Mouse (Mus musculus) telencephalon, adult 2 months (tissue): ENCODE measurements around the gene Suox.
"Not testable (repeated sequence)": the region's sequence is repeated elsewhere in the genome, so short reads cannot be mapped to it uniquely, and the experiment has no call there.

ENCODE experiments used
- DNase-seq: peaks from one replicate; pipeline ENCODE4 v3.0.0-alpha.2; 2011; ENCODE audit warnings: low read depth, low spot score

Gene Suox

DNA sequence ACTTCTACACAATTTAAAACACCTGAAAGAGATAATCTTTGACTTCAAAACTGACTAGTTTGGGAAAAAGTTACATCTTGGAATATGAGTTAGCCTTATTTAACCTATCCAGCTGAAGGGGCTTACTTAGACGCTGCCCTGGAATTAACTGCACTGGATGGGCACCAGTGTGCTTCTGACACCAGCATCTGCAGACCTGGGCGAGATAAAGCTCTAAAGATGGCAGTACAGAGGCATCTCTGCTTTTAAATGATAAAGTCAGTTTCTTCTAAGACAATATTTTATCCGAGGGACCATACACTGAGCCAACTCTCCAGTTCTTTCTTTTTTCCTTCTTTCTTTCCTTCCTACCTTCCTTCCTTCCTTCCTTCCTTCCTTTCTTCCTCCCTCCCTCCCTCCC is 9.1 kb downstream of the Suox start:
- DNase-seq = no peak

DNA sequence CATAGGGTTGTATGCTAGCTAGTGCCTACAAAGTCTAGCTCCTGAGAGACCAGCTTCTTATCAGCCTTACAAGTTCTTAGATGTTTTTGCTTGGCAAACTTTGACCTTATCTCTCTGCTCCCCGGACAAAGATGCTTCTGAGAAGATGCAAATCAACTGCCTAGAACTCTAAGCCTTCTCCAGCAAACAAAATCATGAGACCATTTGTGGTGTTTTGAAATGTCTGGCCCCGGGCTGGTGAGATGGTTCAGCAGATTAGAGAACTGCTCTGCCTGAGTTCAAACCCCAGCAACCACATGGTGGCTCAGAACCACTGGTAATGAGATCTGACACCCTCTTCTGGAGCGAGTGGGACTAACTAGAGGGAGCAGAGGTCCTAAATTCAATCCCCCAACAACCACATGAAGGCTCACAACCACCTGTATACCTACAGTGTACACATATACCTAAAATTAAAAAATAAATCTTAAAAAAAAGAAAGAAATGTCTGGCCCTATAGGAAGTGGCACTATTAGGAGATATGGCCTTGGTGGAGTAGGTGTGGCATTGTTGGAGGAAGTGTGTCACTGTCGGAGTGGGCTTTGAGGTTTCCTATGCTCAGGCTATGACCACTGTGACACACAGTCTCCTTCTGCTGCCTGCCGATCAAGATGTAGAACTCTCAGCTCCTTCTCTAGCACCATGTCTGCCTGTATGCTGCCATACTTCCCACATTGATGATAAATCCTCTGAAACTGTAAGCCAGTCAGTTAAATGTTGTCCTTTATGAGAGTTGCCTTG is 10.2 kb downstream of the Suox start:
- DNase-seq = no peak

DNA sequence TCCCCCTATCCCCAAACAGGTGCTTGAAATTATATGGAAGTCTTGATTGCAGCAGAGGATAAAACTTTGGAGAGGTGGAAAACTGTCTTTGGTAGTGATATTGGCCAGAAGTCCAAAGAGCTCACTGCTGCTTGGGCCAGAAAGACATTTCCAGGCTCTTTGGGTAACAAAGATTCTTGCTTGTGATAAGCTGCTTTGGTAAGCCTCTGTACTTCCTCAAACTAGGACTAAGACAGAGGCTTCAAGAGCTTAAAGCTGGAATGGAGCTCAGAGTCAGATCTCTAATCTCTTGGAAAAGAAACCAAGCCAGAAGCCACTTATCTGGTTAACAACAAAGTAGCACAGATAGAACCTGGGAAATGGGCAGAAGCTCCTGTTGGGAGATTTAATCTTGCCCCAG is 11.4 kb downstream of the Suox start:
- no peak for DNase-seq

DNA sequence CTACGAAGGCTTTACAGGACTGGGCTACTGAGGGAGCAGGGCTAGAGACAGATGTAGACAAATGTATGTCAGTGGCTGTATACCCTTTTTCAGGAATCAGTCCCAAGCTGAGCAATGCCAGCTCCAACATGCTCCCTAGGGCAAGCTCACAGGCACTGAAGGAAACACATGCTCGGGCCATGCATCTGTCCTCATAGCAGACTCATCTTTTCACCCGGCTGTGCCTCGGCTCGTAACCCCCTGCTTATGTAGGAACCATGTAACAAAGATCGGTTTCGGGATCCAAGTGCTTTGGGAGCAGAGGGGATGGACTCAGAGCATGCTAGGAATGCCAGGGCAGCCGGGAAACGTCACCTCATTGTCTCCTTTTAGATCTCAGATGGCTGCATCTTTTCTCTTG is 14.4 kb downstream of the Suox start:
- no peak for DNase-seq

DNA sequence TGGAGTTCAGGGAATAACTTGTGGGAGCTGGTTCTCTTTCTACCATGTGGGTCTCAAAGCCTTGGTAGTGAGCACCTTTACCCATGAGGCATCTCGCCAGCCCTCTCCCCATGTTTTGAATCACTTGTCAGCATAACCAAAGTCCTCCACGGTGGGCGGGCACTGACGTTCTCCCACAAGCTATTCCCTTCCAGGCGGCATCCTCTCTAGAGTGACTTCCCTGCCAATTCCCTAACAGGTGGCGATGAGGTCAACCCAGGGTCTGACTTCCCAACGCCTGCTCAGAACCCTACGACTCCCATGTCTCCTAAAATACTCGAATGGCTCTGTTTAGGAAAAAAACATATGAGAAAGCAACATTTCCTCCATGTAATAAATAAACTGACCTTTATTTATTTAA is 16.0 kb downstream of the Suox start:
- no peak for DNase-seq

DNA sequence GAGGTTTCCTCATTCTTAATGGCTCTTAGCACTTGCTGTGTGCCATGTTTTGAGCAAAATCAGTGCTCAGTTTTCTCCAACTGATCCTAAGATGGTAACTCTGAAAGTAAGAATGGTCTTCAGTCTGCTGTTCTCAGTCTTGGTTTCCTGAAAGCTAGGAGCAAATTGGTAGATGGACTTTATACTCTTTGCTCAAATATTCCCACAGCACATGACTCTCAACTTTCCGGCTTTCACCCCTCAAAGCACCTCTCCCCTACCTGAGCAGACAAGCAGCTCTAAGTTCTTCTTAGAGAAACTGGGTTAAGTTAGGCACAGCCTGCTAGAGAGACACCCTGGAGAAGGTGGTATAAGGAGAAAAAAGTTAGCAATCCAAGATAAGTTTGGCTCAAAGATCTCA is 17.1 kb downstream of the Suox start:
- DNase-seq = no peak

DNA sequence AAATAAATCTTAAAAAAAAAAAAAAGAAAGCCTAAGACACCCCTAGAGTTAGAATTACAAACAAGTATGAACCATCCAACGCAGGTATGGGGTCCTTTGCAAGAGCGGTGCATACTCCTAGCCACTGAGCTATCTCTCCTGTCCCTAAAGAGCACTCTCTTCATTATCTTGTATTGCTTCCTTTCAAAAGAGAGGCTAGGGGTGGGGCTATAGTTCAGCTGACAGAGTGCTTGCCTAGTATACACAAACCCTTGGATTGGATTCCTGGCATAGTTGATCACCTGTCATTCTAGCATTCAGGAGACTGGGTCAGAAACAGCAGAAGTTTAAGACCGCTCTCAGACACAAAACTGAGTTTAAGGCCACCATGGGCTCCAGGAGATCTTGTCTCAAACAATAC is 18.6 kb downstream of the Suox start:
- DNase-seq = no peak

DNA sequence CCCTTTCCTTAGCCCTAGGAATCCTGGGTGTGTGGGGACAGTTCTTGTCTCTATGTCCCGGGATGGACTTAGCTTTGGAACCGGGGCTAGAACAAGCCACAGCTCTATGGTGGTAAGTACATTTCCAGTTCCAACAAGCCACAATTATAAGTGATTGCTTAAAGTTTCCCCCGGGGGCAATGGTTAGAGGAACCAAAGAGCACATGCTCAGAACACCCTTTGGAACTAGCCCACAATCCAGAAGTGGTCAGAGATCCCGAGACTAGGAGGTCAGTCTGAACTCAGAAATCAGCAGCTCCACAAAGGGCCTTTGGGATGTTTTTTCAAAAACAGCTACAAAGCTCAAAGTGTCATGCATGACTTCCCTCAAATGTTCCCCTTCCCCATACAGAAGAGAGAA is 20.0 kb downstream of the Suox start:
- DNase-seq = no peak

DNA sequence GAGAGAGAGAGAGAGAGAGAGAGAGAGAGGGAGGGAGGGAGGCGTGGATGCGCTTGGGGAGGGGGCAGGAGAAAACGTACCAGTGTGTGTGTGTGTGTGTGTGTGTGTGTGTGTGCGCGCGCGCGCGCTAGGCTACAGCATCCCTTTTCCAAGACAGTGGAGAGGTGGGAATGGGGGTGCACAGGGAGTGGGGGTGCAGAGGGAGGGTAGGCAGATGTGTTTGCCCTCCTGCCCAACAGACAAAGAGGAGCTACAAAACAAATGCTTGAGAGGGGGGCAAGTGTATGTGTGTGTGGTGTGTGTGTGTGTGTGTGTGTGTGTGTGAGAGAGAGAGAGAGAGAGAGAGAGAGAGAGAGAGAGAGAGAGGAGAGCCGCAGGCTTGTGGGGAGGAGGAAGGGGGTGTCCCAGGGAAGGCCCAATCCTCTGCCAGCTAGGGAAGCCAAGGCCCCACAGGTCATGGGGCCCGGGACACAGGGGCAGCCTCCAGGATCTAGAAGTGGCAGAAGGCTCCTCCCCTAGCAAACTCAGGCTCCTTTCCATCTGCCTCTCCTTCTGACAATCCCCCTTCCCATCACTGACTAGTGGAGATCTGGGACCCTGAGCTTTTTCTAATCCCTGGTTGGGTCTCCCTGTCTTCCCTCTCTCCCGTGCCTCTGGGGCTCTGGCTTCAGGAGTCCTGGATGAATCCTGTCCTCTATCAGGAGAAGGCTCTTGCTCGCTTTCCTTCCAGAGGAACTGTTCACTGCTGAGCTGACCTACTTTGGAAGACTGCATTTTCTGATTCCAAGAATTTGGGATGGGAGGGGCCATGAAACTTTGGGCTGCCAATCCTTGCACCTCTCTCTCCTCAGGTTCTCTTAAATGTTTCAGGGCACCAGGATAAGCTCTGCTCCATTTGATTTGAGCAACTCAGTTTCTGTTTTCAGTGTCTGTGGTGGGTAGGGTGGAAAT is 27.5 kb downstream of the Suox start:
- DNase-seq = no peak

DNA sequence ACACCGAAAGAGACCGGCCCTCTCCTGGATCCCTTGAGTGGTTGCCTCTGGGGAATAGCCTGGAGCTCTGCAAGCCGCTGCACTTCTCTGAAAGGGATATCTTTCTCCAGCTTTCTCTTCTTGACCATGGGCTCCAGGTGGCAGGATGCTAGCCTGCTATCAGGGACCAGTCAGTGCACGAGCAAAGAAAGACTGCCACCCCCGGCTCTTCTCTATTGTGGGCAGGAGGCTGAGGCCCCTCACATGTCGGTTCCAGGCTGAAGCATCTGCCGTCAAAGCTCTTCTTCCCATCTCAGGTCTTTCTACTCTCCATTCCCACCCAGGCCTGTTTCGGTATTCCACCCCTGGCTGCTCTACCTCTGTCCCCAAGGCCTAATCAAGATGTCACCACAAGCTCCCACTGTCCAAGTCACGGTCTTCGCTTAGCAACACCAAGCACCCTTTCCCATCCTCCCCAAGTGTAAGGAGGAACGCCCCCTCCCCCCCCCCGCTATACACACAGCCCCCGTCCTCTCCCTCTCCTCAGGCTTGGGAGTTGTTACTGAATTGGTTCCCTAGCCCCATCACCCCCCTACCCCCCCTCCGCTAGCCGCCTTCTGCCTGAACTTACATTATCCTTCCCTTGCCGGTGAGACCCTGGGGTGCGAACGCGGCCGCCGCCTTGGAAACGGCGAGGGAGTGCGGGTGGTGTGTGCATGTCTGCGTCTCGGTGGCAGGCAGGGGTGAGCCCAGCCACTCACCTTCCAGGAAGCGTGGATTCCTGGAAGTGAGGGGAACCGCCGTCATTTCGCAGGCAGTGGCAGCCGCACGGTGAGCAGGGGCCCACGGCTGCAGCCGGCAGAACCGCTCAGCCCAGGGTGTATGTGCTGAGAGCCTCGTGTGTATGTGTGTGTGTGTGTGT is 28.5 kb downstream of the Suox start, which contains the start of gene Ikzf4:
Gene Ikzf4, minus strand, starts transcription at position 881 of the 901 bp plus-strand sequence.
- no peak for DNase-seq

DNA sequence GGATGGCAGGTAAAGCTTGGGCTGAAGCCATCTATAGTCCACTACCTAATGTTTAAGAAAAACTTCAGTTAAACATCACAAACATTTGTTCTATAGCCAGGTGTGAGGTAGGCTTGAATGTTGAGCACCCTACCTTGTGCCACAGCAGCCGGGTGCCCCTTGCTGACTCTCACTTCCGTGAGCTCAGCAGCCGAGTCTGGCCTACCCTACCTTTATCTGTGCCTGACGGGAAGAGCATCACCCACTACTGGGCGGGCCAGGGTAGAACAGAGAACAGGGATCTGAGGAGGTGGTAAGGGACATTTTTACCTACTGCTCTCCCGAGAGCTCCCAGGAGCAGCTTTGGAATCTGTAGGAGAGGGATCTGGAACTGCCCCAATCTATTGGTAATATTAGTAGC is 31.1 kb downstream of the Suox start:
- no peak for DNase-seq

DNA sequence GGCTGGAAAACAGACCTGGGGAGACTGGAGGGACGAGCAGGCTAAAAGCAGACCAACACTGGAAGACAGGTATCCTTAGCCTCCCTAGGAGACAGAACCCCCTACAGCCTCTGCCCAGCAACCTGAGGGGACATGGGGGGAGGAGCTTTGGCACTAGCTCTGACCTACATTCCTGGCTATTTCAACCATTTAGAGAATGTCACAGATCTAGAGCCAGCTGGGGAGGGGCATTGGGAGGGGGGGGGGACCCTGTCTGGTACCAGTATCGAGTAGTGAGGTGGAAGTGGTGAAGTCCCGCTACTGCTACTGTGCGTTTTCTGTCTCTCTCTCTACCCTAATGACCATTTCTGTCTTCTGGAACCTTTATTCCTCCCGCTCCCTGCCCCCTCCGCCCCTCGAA is 32.0 kb downstream of the Suox start:
- DNase-seq = no peak

DNA sequence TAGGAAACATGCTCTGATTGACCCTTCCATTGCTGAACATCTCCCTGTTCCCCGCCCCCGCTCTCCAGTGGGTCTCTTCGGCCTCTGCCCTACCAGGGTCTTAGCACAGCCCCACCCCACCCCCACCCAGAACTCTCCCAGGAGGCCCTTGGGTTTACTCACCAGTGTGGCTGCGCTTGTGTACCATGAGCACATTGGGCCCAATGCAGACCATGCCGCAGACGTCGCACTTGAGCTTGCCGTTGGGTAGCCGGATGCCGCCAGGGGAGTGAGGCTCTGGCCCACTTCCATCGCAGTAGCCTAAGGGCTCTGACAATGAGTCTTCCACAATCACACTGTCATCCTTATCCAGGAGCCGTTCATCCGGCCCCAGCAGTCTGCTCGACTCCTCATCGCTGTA is 33.0 kb downstream of the Suox start:
- DNase-seq = no peak

DNA sequence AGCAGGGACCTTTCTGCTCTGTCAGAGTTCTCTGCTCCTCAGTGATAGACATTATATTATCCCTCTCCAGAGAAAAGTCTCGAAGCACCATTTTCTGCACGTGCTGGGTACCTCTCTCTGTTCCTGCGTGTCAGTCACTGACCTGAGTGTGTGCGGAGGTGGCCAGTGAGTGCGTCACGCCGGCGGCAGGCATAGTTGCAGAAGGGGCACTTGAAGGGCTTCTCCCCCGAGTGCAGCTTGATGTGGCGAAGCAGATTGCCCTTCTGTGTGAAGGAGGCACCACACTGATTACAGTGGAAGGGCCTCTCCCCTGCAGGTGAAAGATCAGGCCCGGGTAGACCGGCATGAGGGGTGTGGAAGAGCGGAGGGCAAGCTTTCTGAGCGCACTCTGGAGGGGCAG is 33.9 kb downstream of the Suox start:
- no peak for DNase-seq

DNA sequence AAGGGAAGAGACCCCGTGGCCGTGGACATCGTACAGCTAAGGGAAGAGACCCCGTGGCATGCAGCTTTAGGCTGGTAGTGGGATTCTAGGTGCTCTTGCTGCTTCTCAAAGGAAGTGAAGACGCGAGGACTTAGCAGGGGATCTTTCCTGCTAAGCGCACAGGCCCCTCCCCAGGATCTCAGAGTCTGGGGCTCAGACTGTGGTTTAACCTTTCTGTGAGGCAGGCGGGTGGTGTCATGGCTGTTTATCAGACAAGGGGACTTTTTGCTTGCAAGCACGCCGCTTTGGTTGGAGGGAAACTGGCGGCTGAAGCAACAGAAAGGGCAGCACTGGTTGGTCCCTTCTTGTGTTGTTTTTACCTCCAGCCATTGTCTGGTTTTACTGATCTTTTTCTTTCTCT is 36.9 kb downstream of the Suox start:
- no peak for DNase-seq

DNA sequence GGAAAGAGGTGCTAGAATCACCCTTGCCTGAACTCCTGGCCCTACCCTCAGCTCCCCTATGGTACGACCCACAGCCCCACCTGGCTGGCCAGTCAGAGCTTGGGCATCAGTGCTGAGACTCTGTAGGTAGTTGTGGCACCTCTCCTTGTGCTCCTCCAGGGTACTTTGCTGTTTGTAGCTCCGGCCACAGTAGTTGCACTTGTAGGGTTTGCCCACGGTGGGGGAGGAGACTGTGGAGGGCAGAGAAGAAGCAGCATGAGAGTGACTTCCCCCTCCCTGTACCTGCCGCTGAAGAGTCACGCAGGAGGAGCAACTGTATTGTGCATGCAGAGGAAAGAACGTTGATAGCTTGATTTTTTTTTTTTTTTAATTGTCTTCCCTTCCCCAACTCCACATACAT is 37.3 kb downstream of the Suox start:
- DNase-seq = no peak

DNA sequence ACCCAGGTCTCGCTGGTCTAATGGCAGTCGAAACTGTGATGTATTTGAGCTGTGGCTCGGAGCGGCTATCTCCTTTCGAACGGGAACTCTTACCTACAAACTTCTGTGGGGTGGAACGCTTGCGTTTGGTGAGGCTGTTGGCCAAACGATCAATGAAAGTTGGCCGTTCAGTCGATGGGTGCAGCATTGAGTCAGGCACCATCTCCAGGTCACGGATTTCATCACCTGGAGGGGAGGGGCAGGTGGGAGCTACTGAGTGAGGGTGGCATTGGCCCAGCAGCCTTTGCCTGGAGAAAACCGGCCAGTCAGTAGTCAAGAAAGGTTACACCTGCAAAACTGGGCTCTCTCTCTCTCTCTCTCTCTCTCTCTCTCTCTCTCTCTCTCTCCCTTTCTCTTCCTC is 38.2 kb downstream of the Suox start:
- no peak for DNase-seq

DNA sequence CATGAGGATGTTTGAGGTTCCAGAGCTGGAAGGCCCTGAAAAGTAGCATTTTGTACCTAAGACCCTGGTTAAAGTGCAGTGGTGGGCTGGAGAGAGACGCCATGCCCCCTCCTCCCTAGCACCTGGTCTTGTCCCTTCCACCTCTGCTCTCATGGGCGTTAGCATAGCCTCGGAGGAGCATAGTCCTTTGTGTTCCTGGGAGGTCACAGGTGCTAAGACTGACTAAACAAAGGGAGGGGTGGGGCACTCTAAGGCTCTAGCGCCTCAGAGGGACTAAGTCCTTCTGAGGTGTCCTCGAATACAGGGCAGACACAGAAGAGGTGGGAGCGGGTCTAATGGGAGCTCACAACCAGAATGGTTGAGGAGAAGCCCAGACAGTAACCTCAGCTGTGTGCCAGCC is 42.3 kb downstream of the Suox start:
- no peak for DNase-seq

DNA sequence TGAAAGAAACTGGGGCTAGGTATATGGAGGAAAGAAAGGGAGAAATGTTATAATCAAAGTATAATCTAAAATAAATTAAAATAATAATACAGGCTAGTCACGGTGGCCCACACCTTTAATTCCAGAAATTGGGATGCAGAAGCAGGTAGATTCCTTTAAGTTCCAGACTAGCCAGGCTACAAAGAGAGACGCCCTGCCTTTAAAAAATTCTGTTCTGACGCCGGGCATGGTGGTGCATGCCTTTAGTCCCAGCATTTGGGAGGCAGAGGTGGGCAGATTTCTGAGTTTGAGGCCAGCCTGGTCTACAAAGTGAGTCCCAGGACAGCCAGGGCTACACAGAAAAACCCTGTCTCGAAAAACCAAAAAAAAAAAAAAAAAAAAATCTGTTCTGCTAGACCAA is 43.6 kb downstream of the Suox start:
- DNase-seq = not testable (repeated sequence)

DNA sequence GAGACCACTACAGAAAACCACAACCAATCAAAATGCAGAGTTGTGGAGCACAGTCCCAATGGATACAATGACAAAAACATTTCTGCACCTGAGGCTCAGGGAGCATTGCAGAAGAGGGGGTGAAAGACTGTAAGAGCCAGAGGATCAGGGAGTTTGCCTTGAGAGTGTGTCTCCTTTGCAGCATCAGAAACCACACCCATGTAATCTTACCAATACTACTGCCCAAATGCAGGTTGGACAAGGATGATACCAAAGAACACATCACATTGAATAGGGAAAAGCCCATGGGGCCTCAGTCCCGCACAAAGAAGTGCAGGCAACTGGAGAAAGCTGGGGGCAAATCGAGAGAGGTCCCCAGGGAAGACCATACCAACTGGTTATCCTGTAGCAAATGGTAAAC is 44.1 kb downstream of the Suox start:
- no peak for DNase-seq

DNA sequence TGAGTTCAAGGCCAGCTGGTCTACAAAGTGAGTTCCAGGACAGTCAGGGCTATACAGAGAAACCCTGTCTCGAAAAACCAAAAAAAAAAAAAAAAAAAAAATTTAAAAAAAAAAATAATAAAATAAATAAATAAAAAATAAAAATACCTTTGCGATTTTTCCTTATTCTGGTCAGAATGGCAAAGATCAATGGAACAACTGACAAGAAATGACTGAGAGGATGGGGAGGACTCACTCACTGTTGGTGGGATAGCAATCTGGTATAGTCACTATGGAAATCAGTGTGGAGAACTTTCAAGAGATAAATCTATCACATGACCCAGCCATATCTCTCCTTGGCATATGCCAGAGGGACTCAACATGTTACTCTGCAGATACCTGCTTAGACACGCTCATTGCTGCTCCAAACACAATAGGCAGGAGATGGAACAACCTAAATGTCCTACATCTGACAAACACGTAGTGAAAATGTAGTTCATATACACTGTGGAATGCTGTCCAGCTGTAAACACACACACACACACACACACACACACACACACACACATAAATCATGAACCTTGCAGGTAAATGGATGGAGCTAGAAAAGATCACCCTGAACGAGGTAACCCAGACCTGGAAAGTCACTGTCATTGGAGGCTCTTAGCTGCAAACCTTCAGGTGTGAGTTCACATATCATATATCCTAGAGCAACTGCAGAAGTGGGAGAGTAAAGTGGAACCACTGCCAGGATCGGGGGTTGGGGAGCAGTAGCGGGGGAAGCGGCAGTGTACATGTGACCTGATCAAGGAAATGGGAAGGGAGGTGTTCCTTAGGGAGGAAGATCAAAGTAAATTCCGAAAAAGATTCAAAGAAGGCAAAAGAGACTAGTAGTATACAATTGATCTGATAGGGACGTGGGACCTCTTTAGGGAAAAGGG is 46.2 kb downstream of the Suox start:
- DNase-seq = no peak
